Mouse (Mus musculus) heart, adult 2 months (tissue): Measurements from ENCODE around the gene Mcoln2. TPM values are rescaled to one million over a fixed set of nuclear protein-coding genes. Genes with fewer than 3 reads are reported as not detected.

Source experiments
- DNase-seq, 2 experiments: peaks; one replicate each; pipeline ENCODE4 v3.0.0; 2021
- H3K27ac ChIP-seq: fragments of 200-600 bp; 2 replicates; pipeline ENCODE4 v1.8.1; 2022
- H3K27me3 ChIP-seq: fragments of 200-500 bp; 2 replicates; pipeline ENCODE4 v1.6.1; 2012; ENCODE audit warnings: mild to moderate bottlenecking, low read length, inconsistent platforms, mixed read lengths; ENCODE audit not compliant: control insufficient read depth, insufficient read depth
- H3K36me3 ChIP-seq: fragments of 200-500 bp; 2 replicates; pipeline ENCODE4 v1.6.1; 2012; ENCODE audit warnings: low read length, inconsistent platforms; ENCODE audit not compliant: control insufficient read depth, insufficient read depth
- H3K4me1 ChIP-seq: fragments of 200-500 bp; 2 replicates; pipeline ENCODE4 v1.6.1; 2011; ENCODE audit warnings: low read length; ENCODE audit not compliant: control insufficient read depth, insufficient read depth
- H3K4me3 ChIP-seq: fragments of 200-600 bp; 2 replicates; pipeline ENCODE4 v1.8.1; 2022
- H3K79me2 ChIP-seq: fragments of 200-500 bp; replicated peaks from 2 replicates; pipeline ENCODE4 v1.6.1; 2012; ENCODE audit warnings: mild to moderate bottlenecking, inconsistent platforms, low read length, moderate library complexity, mixed read lengths; ENCODE audit not compliant: control insufficient read depth, insufficient read depth
- H3K9ac ChIP-seq: fragments of 200-500 bp; 2 replicates; pipeline ENCODE4 v1.6.1; 2012; ENCODE audit warnings: low read depth, mild to moderate bottlenecking, control low read depth, inconsistent platforms, low read length, mixed read lengths
- CTCF ChIP-seq: fragments of 200-600 bp; IDR thresholded peaks from 2 replicates; pipeline ENCODE4 v1.8.1; 2022; ENCODE audit warnings: antibody characterized with exemption, mild to moderate bottlenecking, moderate library complexity
- EP300 ChIP-seq: fragments of 200-500 bp; IDR thresholded peaks from 2 replicates; pipeline ENCODE4 v1.6.1; 2011; ENCODE audit warnings: low read depth, low read length, control low read depth; ENCODE audit not compliant: insufficient read depth
- POLR2A ChIP-seq: fragments of 200-500 bp; IDR thresholded peaks from 2 replicates; pipeline ENCODE4 v1.6.1; 2011; ENCODE audit warnings: mild to moderate bottlenecking, low read depth, low read length, control low read depth; ENCODE audit not compliant: insufficient read depth
- WGBS: fragments of 180-500 bp; shearing (Covaris S2); methylation state at CpG from one replicate; pipeline ENCODE4 v1.1.7; 2018; 5-methylcytosine and 5-hydroxymethylcytosine counted together
- intact Hi-C: fragments of 180-260 bp; cut with DNase I; formaldehyde crosslinking; loops from one replicate; pipeline ENCODE4 v1.15.1; 2025
- polyA plus RNA-seq: library from polyadenylated mRNA; depleted of rRNA; stranded (reverse); fragments of >200 nt; gene quantifications from 2 replicates; pipeline ENCODE4 v1.2.3, GENCODE M21; 2012
- total RNA-seq, 2 experiments: library from RNA; stranded (reverse); gene quantifications; 2 replicates each; pipeline ENCODE4 v1.2.3; 2021

Gene Mcoln2
- total and polyA plus RNA-seq, 3 experiments: 0.18 to 0.41 TPM; not detected in 1

DNA sequence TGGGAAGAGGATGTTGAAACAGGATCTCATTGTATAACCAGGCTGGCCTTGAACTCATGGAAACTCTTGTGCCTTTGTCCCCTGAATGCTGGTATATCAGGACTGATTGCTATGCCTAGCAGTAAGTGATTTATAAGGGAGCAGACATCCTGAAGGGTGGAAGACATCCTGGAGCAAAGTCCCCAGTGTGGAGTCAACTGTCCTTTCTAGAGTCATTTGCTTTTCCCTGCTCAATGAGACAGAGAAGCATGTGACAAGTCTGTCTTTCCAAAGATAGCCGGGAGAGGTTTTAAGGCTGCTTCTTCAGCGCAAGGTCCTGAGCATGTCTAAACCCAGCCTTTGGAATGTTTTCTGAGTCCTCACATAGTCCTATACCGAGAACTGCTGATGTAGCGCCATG is 19.7 kb downstream of the Mcoln2 start:
- no peak overlapping the region for H3K4me3 ChIP-seq
- intact Hi-C loops: no loop called here
- no peak for DNase-seq
- no peak overlapping the region for H3K27ac ChIP-seq
- TF ChIP-seq CTCF (no peak), POLR2A (no peak), EP300 (no peak)
- H3K36me3 ChIP-seq: no peaks in the 10 kb centered on the region
- no peak overlapping the region for H3K9ac ChIP-seq
- WGBS: 94% methylated on average over 4 of the region's 4 CpGs
- no peaks in the 10 kb centered on the region for H3K27me3 ChIP-seq
- H3K79me2 ChIP-seq: no peaks in the 10 kb centered on the region
- H3K4me1 ChIP-seq: no peaks in the 10 kb centered on the region

DNA sequence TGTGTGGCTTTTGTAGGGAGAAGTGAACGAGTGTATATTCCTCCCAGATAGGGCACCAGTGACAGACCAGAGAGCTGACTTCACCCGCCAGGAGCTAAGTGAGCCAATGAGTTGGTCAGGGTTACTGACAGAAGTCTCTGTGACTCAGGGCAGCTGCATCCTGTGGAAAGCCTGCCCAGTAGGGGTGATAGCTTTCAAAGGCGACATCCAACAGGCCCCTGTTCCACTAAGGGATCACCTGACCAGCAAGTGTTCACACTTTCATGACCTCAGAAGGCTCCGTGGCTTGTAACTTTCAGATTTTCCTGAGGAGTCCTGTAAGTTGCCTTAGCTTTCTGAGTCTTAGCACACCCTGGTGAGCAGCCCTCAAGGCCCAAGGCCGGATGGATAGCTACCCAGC is 23.4 kb downstream of the Mcoln2 start:
- 49% methylated on average over 5 of the region's 5 CpGs for WGBS

GRCm38 (mm10) chr3:146174215-146174614 is 24.6 kb downstream of the Mcoln2 start:
- H3K27me3 ChIP-seq: no peaks in the 10 kb centered on the region
- H3K4me3 ChIP-seq: no peak overlapping the region
- intact Hi-C loops: no loop called here
- H3K9ac ChIP-seq: no peak overlapping the region
- TF ChIP-seq POLR2A: no peak
- no peak for TF ChIP-seq CTCF
- TF ChIP-seq EP300: no peak
- no peaks in the 10 kb centered on the region for H3K79me2 ChIP-seq
- DNase-seq: no peak
- no peak overlapping the region for H3K27ac ChIP-seq
- H3K36me3 ChIP-seq: no peaks in the 10 kb centered on the region
- no peaks in the 10 kb centered on the region for H3K4me1 ChIP-seq
- 86% methylated on average over 9 of the region's 9 CpGs for WGBS

More for the DNA sequence above, 23.4 kb downstream of the Mcoln2 start:
- H3K4me3 ChIP-seq: no peak overlapping the region
- DNase-seq: no peak
- no peaks in the 10 kb centered on the region for H3K36me3 ChIP-seq
- H3K79me2 ChIP-seq: no peaks in the 10 kb centered on the region
- H3K4me1 ChIP-seq: no peaks in the 10 kb centered on the region
- no peak overlapping the region for H3K27ac ChIP-seq
- TF ChIP-seq CTCF (no peak), EP300 (no peak)
- H3K9ac ChIP-seq: no peak overlapping the region
- H3K27me3 ChIP-seq: no peaks in the 10 kb centered on the region
- intact Hi-C loops: no loop called here

- DNase-seq: no peak
- Histone ChIP-seq H3K4me1 (no peaks in the 10 kb centered on the region), H3K36me3 (no peaks in the 10 kb centered on the region), H3K4me3 (no peak overlapping the region), H3K27me3 (no peaks in the 10 kb centered on the region), H3K79me2 (no peaks in the 10 kb centered on the region), H3K27ac (no peak overlapping the region), H3K9ac (no peak overlapping the region)
- intact Hi-C loops: loop anchor here (2.0 to 5.0 kb wide), 2 partner anchors 70 to 234 kb away; partner anchors contain the start of gene Wdr63
- no peak for TF ChIP-seq POLR2A
- TF ChIP-seq EP300: no peak
- TF ChIP-seq CTCF: no peak
- WGBS: 34% methylated on average over 7 of the region's 7 CpGs
Measured at GRCm38 (mm10) chr3:146177295-146177694, 27.7 kb downstream of the Mcoln2 start.

DNA sequence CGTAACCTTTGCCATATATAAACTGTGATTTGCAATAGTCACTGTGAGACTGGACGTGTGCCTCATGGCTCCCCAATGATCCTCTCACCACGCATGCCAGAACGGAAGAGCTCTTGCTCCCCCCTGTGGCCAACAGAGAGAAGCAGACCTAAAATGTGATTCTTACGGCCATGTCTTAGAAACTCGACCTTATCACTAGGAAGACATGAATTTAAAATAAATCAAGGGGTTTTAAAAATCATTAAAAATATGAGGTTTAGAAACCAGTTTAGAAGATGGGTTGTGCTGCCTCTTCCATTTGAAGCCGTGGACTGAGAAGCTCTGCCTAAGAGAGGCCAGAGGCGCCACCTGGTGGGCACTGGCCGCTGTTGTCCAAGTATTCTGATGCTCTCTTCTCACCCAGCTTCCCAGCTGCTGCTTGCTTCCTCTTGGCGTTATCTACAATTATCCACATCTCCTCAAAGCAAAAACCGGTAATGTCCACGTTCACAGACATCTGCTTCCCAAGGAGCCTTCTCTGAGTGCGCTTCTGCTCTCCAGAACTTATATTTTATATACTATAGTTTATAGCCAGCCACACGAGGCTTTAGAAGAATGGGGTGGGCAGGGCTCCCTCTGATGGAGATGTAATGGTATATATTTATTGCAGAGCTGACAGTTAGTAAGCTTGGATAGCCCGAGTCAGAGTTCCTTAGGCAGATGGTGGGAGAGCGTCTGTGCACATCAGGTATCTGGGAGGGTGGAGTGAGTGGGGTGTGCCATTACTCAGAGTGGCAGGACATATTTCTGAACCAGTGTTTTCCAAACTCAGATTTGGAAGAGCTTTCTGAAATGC is 28.3 kb downstream of the Mcoln2 start:
- Histone ChIP-seq H3K4me1 (no peaks in the 10 kb centered on the region), H3K27ac (no peak overlapping the region), H3K4me3 (peak overlapping the region; percentile 36; the same call in 1 of the 2 replicates), H3K79me2 (no peaks in the 10 kb centered on the region), H3K36me3 (no peaks in the 10 kb centered on the region), H3K27me3 (no peaks in the 10 kb centered on the region), H3K9ac (no peak overlapping the region)
- 3% methylated on average over 16 of the region's 16 CpGs for WGBS
- peak; percentile 73 to 81 for DNase-seq
- intact Hi-C loops: loop anchor here (1.0 to 5.0 kb wide), 3 partner anchors 71 to 235 kb away; partner anchors contain the start of gene Wdr63
- TF ChIP-seq POLR2A (no peak), EP300 (no peak), CTCF (peak; percentile 93)

- WGBS: 43% methylated on average over 2 of the region's 2 CpGs
- H3K36me3 ChIP-seq: no peaks in the 10 kb centered on the region
- no peak overlapping the region for H3K9ac ChIP-seq
- DNase-seq: no peak
- H3K4me1 ChIP-seq: no peaks in the 10 kb centered on the region
- H3K27me3 ChIP-seq: no peaks in the 10 kb centered on the region
- no peak overlapping the region for H3K4me3 ChIP-seq
- intact Hi-C loops: loop anchor here (10.0 kb wide), 2 partner anchors 734 to 764 kb away; no protein-coding TSS in a partner anchor
- TF ChIP-seq EP300 (no peak), POLR2A (no peak), CTCF (no peak)
- H3K79me2 ChIP-seq: no peaks in the 10 kb centered on the region
- no peak overlapping the region for H3K27ac ChIP-seq
Measured at GRCm38 (mm10) chr3:146180341-146180740, 30.7 kb downstream of the Mcoln2 start.
